Mouse (Mus musculus): ENCODE measurements at regions not wholly inside any gene's neighbourhood (a gene's known extent, or its start where the extent isn't known, plus 50 kb on each side); places are given as distances from the start of the nearest gene placed in this dataset.

DNA sequence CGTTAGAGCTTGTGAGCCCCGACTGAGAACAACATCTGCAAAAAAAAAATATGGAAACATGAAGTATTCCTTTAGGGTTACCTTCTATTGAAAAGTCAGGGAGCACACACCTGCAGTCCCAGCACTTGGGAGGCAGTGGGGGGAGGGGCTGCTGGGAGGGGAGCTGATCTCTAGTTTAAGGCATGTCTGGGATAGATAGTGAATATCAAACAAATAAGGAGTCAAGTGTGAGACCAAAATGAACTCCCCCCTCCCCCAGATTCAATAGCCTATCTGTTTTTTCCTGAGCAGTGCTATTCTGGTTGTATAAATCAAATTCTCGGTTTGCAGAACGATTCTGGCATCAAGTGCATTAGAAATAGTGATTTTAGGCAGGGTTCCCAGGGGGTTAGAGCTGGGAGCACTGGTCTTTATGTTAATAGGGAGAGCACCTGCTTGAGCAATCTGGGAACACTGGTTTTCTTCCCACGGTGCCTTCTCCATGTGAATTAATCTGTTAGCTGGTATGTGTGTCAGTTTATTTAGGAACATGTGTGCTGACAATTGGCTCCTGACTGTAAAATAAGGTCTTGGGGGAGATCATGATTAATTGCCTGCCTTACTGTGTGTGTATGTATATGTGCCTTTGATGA lies 195.9 kb downstream of the Enc1 start:
- Histone ChIP-seq H3K27ac (no peak overlapping the region), H3K9ac (no peak overlapping the region), H3K4me1 (peaks cover 39% of the 10 kb centered on the region), H3K4me2 (no peak overlapping the region), H3K4me3 (no peak overlapping the region), H3K9me3 (no peaks in the 10 kb centered on the region), H3K27me3 (0 out of 2 replicates have a peak, but pooled peaks cover 3% of the 10 kb centered on the region), H3K36me3 (no peaks in the 10 kb centered on the region)
- no peak for ATAC-seq (ENCODE audit: insufficient number of reproducible peaks, low FRiP score, low TSS enrichment, low read depth)
- WGBS: 31% methylated on average over 5 of the region's 5 CpGs

DNA sequence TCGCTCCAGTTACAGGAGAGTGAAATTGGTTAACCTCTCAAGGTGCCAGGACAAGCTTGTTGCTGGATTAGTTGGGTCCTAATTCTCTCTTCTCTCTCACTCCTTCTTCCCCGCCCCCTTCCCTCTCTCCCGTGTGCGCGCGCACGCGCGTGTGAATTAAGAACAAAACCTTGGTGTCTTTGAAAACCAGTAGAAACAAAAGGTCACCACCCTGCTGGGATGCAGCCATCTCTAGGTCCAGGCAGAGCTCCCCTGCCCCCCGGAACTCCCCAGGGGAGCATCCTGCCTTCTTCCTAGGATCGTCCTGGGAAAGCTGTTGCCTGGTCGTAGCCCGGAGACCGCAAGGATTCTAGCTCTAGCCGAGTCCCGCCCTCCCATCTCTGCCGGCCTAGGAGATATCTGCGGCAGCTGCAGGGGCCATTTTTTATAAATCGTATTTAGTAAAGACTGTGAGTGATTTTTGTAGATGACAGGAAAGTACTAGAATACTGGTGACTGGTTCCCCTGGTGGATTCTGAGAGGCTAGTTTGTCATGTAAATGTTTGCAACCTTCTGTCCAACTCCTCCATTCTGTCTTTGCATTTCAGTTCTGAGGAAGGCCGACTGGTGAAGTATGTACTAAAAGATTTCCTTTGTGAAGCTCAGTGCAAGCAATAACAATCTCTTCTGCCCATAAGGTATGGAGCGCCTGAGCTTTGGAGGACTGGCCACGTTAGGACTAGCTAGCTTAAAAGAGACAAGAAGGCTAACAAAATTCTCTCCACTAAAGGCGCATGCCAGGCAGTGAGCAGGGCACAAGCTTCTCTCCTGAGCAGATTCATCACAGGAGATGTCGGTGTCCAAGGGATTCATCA lies 195.2 kb downstream of the Enc1 start:
- peaks cover 35% of the 10 kb centered on the region for H3K4me1 ChIP-seq
- peak overlapping the region; percentile 17; the same call in 1 of the 2 replicates for H3K27ac ChIP-seq
- no peaks in the 10 kb centered on the region for H3K36me3 ChIP-seq
- 0 out of 2 replicates have a peak, but pooled peaks cover 3% of the 10 kb centered on the region for H3K27me3 ChIP-seq
- 8% methylated on average over 24 of the region's 24 CpGs for WGBS
- H3K9ac ChIP-seq: 0 out of 2 replicates have a peak overlapping the region, but pooled peaks have one; percentile 20
- H3K9me3 ChIP-seq: no peaks in the 10 kb centered on the region
- H3K4me2 ChIP-seq: peak overlapping the region; percentile 74
- H3K4me3 ChIP-seq: peak overlapping the region; percentile 38
- no peak for ATAC-seq (ENCODE audit: insufficient number of reproducible peaks, low FRiP score, low TSS enrichment, low read depth)

- Histone ChIP-seq H3K4me1 (peaks cover 35% of the 10 kb centered on the region), H3K27ac (no peak overlapping the region), H3K9ac (no peak overlapping the region), H3K36me3 (no peaks in the 10 kb centered on the region), H3K4me2 (peak overlapping the region; percentile 74), H3K27me3 (0 out of 2 replicates have a peak, but pooled peaks cover 3% of the 10 kb centered on the region), H3K9me3 (no peaks in the 10 kb centered on the region), H3K4me3 (peak overlapping the region; percentile 38)
- ATAC-seq (ENCODE audit: insufficient number of reproducible peaks, low FRiP score, low TSS enrichment, low read depth): no peak
- 8% methylated on average over 20 of the region's 20 CpGs for WGBS
Observed at GRCm38 (mm10) chr13:97434961-97435864, 194.3 kb downstream of the Enc1 start.

DNA sequence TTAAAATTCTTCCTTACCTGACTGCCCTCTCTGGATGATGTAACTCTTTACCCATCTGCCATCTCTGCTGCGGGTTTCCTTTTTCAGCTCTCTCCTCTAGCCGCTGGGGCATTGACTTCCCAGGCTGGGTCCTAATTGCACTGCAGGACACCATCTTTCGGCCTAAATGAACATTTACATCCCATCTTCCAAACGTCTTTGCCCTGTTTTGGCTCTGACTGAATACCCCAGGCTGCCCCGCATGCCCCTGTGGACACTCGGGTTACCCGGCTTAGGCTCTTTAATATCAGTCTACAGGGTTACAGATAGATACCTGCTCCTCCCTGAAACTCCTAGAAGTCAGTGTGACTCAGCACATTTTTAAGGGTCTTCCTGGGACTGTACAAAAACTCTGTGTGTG lies 193.3 kb downstream of the Enc1 start:
- no peak overlapping the region for H3K27ac ChIP-seq
- H3K9ac ChIP-seq: no peak overlapping the region
- ATAC-seq (ENCODE audit: insufficient number of reproducible peaks, low FRiP score, low TSS enrichment, low read depth): no peak
- no peaks in the 10 kb centered on the region for H3K9me3 ChIP-seq
- 0 out of 2 replicates have a peak, but pooled peaks cover 3% of the 10 kb centered on the region for H3K27me3 ChIP-seq
- 69% methylated on average over 7 of the region's 7 CpGs for WGBS
- no peaks in the 10 kb centered on the region for H3K36me3 ChIP-seq
- H3K4me1 ChIP-seq: peaks cover 29% of the 10 kb centered on the region
- no peak overlapping the region for H3K4me2 ChIP-seq
- no peak overlapping the region for H3K4me3 ChIP-seq

DNA sequence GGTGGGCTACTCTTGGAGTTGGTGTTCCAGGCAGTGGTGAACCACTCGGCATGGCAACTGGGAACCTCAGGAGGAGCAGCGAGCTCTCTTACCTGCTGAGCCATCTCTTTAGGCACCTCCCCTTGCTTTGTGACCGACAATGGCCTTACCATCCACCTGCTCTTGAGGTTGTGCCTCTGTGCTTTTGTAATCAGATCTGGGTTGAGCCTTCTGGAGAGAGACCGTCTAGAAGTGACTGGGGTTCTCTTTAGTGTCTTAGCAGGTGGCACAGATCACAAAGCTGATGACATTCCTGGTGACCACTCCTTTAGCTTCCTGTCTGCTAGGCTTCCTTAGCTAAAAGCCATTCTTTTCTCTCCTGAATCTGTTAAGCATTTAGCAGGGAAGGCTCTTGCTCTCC lies 191.7 kb downstream of the Enc1 start:
- no peak overlapping the region for H3K4me2 ChIP-seq
- H3K27ac ChIP-seq: no peak overlapping the region
- H3K27me3 ChIP-seq: 0 out of 2 replicates have a peak, but pooled peaks cover 3% of the 10 kb centered on the region
- no peaks in the 10 kb centered on the region for H3K36me3 ChIP-seq
- no peaks in the 10 kb centered on the region for H3K9me3 ChIP-seq
- no peak overlapping the region for H3K4me3 ChIP-seq
- no peak for ATAC-seq (ENCODE audit: insufficient number of reproducible peaks, low FRiP score, low TSS enrichment, low read depth)
- no peak overlapping the region for H3K9ac ChIP-seq
- H3K4me1 ChIP-seq: peaks cover 22% of the 10 kb centered on the region
- WGBS: 50% methylated on average over 4 of the region's 4 CpGs

- Histone ChIP-seq H3K4me3 (no peak overlapping the region), H3K9me3 (no peaks in the 10 kb centered on the region), H3K9ac (no peak overlapping the region), H3K27ac (no peak overlapping the region), H3K4me1 (peaks cover 10% of the 10 kb centered on the region), H3K36me3 (no peaks in the 10 kb centered on the region), H3K4me2 (no peak overlapping the region), H3K27me3 (0 out of 2 replicates have a peak, but pooled peaks cover 3% of the 10 kb centered on the region)
- no peak for ATAC-seq (ENCODE audit: insufficient number of reproducible peaks, low FRiP score, low TSS enrichment, low read depth)
- 46% methylated on average over 2 of the region's 2 CpGs for WGBS
Observed at GRCm38 (mm10) chr13:97430885-97431284, 190.0 kb downstream of the Enc1 start.

DNA sequence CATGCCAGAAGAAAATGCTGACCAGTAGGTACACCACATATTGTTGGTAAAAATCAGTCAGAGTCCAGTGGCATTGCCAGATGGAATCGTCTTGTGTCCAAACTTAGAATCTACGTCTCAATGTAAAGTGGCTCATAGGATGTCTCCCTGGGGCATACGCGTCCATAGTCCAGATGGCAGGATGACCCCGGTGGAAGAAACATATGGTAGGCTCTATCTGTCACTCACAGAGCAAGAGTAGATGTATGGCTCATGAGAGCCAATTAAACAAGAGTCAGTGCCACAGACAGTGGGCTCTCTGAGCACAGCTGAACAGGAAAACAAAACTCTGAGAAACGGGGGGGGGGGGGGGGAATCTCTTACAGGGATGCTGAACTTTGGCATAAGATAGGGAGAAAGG lies 187.3 kb downstream of the Enc1 start:
- H3K9ac ChIP-seq: no peak overlapping the region
- H3K4me1 ChIP-seq: peaks cover 11% of the 10 kb centered on the region
- no peaks in the 10 kb centered on the region for H3K9me3 ChIP-seq
- no peaks in the 10 kb centered on the region for H3K36me3 ChIP-seq
- H3K27me3 ChIP-seq: 0 out of 2 replicates have a peak, but pooled peaks cover 3% of the 10 kb centered on the region
- no peak overlapping the region for H3K4me3 ChIP-seq
- no peak overlapping the region for H3K4me2 ChIP-seq
- WGBS: 65% methylated on average over 6 of the region's 6 CpGs
- no peak overlapping the region for H3K27ac ChIP-seq
- ATAC-seq (ENCODE audit: insufficient number of reproducible peaks, low FRiP score, low TSS enrichment, low read depth): no peak

DNA sequence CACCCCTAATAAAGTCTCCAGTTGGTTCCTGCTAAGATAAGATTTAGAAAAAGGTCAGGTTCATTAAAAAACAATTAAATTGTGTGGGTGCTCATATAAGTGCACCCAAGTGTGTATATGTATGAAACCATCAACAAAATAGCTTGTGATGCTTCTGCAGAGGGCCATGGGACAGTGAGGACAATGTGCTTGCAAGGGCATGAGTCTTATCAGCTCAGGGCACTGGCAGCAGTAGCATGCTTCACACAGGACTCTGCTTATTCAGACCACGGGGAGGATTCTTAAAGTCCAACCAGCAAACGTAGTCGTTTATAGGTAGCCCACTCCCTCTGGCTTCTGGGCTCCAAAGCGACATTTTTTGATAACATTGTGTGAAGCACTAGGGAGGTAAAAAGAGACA lies 186.6 kb downstream of the Enc1 start:
- Histone ChIP-seq H3K27me3 (0 out of 2 replicates have a peak, but pooled peaks cover under 1% of the 10 kb centered on the region), H3K4me3 (no peak overlapping the region), H3K4me2 (no peak overlapping the region), H3K9me3 (no peaks in the 10 kb centered on the region), H3K27ac (no peak overlapping the region), H3K36me3 (no peaks in the 10 kb centered on the region), H3K4me1 (peaks cover 12% of the 10 kb centered on the region), H3K9ac (no peak overlapping the region)
- no peak for ATAC-seq (ENCODE audit: insufficient number of reproducible peaks, low FRiP score, low TSS enrichment, low read depth)
- 75% methylated on average over 4 of the region's 4 CpGs for WGBS

GRCm38 (mm10) chr13:97425731-97426130 lies 184.8 kb downstream of the Enc1 start:
- ATAC-seq (ENCODE audit: insufficient number of reproducible peaks, low FRiP score, low TSS enrichment, low read depth): no peak
- Histone ChIP-seq H3K4me2 (no peak overlapping the region), H3K27ac (no peak overlapping the region), H3K4me3 (no peak overlapping the region), H3K9ac (no peak overlapping the region), H3K27me3 (no peaks in the 10 kb centered on the region), H3K36me3 (no peaks in the 10 kb centered on the region), H3K9me3 (no peaks in the 10 kb centered on the region), H3K4me1 (peaks cover 12% of the 10 kb centered on the region)
- WGBS: 88% methylated on average over 9 of the region's 9 CpGs

DNA sequence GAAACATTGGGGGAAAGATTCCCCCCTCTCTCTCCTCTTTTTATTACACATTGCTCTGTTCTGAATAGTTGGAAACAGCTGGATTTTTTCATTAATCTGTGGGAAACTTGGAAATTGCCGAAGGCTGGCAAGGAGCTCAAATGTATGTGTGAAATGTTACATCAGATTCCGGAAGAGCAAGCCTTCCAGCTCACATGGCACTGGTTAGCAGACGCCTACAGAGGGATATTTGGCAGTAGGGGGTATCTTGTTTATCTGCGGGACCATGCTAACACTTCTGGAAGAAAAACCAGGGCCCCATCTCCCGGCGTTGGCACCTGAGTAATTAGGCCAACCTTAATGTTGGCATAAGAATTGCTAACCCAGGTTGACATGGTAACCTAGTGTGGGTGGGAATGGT lies 183.0 kb downstream of the Enc1 start:
- no peak; the same call in 1 of the 2 replicates for ATAC-seq (ENCODE audit: insufficient number of reproducible peaks, low FRiP score, low TSS enrichment, low read depth)
- Histone ChIP-seq H3K36me3 (no peaks in the 10 kb centered on the region), H3K27me3 (no peaks in the 10 kb centered on the region), H3K9ac (no peak overlapping the region), H3K9me3 (no peaks in the 10 kb centered on the region), H3K27ac (peak overlapping the region; percentile 8; the same call in 1 of the 2 replicates), H3K4me3 (no peak overlapping the region), H3K4me2 (no peak overlapping the region), H3K4me1 (peaks cover 12% of the 10 kb centered on the region)
- 24% methylated on average over 6 of the region's 6 CpGs for WGBS

- H3K9me3 ChIP-seq: no peaks in the 10 kb centered on the region
- ATAC-seq (ENCODE audit: insufficient number of reproducible peaks, low FRiP score, low TSS enrichment, low read depth): no peak
- 66% methylated on average over 5 of the region's 5 CpGs for WGBS
- peaks cover 16% of the 10 kb centered on the region for H3K4me1 ChIP-seq
- peak overlapping the region; percentile 24; the same call in 1 of the 2 replicates for H3K27ac ChIP-seq
- H3K4me2 ChIP-seq: no peak overlapping the region
- no peaks in the 10 kb centered on the region for H3K36me3 ChIP-seq
- H3K9ac ChIP-seq: no peak overlapping the region
- H3K27me3 ChIP-seq: no peaks in the 10 kb centered on the region
- H3K4me3 ChIP-seq: no peak overlapping the region
Observed at GRCm38 (mm10) chr13:97423298-97423817, 182.5 kb downstream of the Enc1 start.

Measured in limb, embryonic 15.5 days (tissue).